Mouse (Mus musculus): ENCODE results near the gene Dpp4.

- TF ChIP-seq CTCF (IDR thresholded peaks at IDR 0.05; ENCODE audit: low read depth) (no peak), EP300 (IDR thresholded peaks at IDR 0.05; ENCODE audit: low read depth) (no peak)
Observed at GRCm38 (mm10) chr2:62325388-62325787, 86.6 kb downstream of the Dpp4 start.
